Mouse (Mus musculus): ENCODE results near the gene Akap8l. TPM values are rescaled to one million over a fixed set of nuclear protein-coding genes. Genes with fewer than 3 reads are reported as not detected.

Akap8l gene
- polyA plus RNA-seq, 1 experiment = 107 TPM

- Histone ChIP-seq H3K27ac (ENCODE audit: control insufficient read depth, insufficient read depth, low read depth, low read length) (no peak overlapping the region; the same call in 1 of the 2 replicates), H3K27me3 (ENCODE audit: control insufficient read depth, insufficient read depth, low read length) (no peaks in the 10 kb centered on the region), H3K36me3 (ENCODE audit: control insufficient read depth, insufficient read depth, low read length) (peaks cover under 1% of the 10 kb centered on the region; the same call in 1 of the 2 replicates), H3K4me1 (ENCODE audit: control insufficient read depth, insufficient read depth, low read length) (peaks cover 6% of the 10 kb centered on the region), H3K4me3 (ENCODE audit: control insufficient read depth, low read depth, low read length) (peak overlapping the region; percentile 40)
- no peak for TF ChIP-seq POLR2A (IDR thresholded peaks at IDR 0.05; ENCODE audit: control insufficient read depth, low read depth, low read length)
- TF ChIP-seq CTCF (IDR thresholded peaks at IDR 0.05; ENCODE audit: control insufficient read depth, insufficient read depth, insufficient replicate concordance, low read depth, low read length) = no peak
Measured at GRCm38 (mm10) chr17:32351269-32351668, 862 bp upstream of the Akap8l start.

DNA sequence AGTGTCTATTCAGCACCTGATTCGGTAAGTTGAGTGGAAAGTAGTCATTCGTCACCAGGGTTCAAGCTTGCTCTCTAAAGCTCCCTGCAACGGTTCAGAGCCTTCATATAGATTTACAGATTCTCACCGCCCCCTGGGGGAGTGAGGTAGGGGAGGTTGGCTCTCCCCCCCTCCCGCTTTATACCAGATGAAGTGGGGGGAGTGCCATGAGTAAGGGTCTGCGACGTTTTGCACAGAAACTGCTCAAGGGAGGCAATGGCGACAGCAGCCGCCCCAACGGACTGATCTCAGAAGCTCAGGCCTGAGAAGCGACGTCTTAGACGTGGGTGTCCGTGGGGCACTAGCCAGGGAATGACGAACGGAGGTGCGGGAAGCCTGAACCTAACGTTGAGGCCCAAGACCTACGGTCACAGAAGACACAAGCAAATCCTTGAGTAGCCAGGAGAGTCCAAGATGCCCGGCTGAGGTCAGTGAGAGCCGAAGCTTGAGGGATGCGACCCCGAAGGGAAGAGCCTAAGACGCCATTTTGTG is 491 bp downstream of the Akap8l start:
- TF ChIP-seq CTCF (IDR thresholded peaks at IDR 0.05; ENCODE audit: control insufficient read depth, insufficient read depth, insufficient replicate concordance, low read depth, low read length) = no peak
- no peak for TF ChIP-seq POLR2A (IDR thresholded peaks at IDR 0.05; ENCODE audit: control insufficient read depth, low read depth, low read length)
- Histone ChIP-seq H3K27ac (ENCODE audit: control insufficient read depth, insufficient read depth, low read depth, low read length) (peak overlapping the region; percentile 94), H3K27me3 (ENCODE audit: control insufficient read depth, insufficient read depth, low read length) (no peaks in the 10 kb centered on the region), H3K36me3 (ENCODE audit: control insufficient read depth, insufficient read depth, low read length) (no peaks in the 10 kb centered on the region; the same call in 1 of the 2 replicates), H3K4me1 (ENCODE audit: control insufficient read depth, insufficient read depth, low read length) (peaks cover 6% of the 10 kb centered on the region), H3K4me3 (ENCODE audit: control insufficient read depth, low read depth, low read length) (peak overlapping the region; percentile 91)

DNA sequence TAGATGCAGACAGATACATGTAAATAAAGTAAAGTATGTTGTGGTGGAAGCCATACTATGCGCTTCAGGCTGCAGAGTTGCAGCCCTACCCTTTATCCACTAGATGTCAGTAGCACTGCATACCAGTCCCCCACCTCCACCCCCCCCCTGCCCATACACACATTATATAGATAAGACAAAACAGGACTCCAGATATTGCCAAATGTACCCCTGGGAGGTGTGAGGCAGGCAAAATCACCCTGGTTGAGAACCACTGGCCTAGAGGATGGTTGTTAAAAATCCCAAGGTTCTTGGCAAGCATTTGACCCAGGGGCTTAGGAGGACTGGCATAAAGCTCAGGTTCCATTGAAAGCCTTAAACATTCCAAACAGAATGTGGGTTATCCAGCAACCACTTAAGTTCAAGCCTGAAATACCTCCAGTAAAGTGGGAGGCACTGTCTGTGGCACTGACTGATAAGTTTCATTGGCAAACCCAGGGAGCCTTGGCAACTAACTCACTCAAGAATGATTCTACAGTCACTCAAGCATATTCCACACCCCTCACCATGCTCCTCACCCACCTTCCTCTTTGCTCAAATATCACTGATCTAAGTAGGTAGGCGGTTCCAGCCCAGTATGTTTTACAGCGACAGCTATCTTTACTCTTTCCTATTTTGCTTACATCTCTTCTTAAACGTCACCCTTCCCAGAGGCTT is 1.2 kb downstream of the Akap8l start:
- peak overlapping the region; percentile 74 for H3K27ac ChIP-seq (ENCODE audit: control insufficient read depth, insufficient read depth, low read depth, low read length)
- H3K4me3 ChIP-seq (ENCODE audit: control insufficient read depth, low read depth, low read length) = peak overlapping the region; percentile 91

DNA sequence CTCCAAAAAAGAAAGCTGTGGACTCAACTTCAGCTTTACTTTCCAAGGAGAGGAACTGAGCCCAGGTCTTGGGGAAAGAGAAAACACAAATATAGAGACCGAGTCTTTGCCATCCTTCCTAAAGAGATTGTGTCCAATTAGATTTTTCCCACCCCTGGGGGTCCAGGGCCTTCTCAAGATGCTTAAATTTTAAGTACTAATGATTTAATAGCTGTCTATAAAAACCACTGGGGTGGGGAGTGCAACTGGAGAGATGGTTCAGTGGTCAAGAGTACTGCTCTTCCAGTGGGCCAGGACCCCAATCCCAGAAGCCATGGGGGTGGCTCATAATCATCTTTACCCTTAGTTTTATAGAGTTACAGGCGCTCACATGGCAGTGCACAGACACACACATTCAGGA is 2.0 kb downstream of the Akap8l start:
- H3K27ac ChIP-seq (ENCODE audit: control insufficient read depth, insufficient read depth, low read depth, low read length) = no peak overlapping the region
- no peaks in the 10 kb centered on the region for H3K27me3 ChIP-seq (ENCODE audit: control insufficient read depth, insufficient read depth, low read length)
- H3K4me1 ChIP-seq (ENCODE audit: control insufficient read depth, insufficient read depth, low read length) = peaks cover 6% of the 10 kb centered on the region
- peak overlapping the region; percentile 17 for H3K4me3 ChIP-seq (ENCODE audit: control insufficient read depth, low read depth, low read length)
- TF ChIP-seq POLR2A (IDR thresholded peaks at IDR 0.05; ENCODE audit: control insufficient read depth, low read depth, low read length) (no peak), CTCF (IDR thresholded peaks at IDR 0.05; ENCODE audit: control insufficient read depth, insufficient read depth, insufficient replicate concordance, low read depth, low read length) (no peak)
- H3K36me3 ChIP-seq (ENCODE audit: control insufficient read depth, insufficient read depth, low read length) = no peaks in the 10 kb centered on the region

More for the DNA sequence above, 1.2 kb downstream of the Akap8l start:
- H3K27me3 ChIP-seq (ENCODE audit: control insufficient read depth, insufficient read depth, low read length) = no peaks in the 10 kb centered on the region
- TF ChIP-seq POLR2A (IDR thresholded peaks at IDR 0.05; ENCODE audit: control insufficient read depth, low read depth, low read length) = no peak
- TF ChIP-seq CTCF (IDR thresholded peaks at IDR 0.05; ENCODE audit: control insufficient read depth, insufficient read depth, insufficient replicate concordance, low read depth, low read length) = peak; percentile 46; the same call in 1 of the 2 replicates
- H3K36me3 ChIP-seq (ENCODE audit: control insufficient read depth, insufficient read depth, low read length) = no peaks in the 10 kb centered on the region; the same call in 1 of the 2 replicates
- H3K4me1 ChIP-seq (ENCODE audit: control insufficient read depth, insufficient read depth, low read length) = peaks cover 6% of the 10 kb centered on the region

- TF ChIP-seq POLR2A (IDR thresholded peaks at IDR 0.05; ENCODE audit: control insufficient read depth, low read depth, low read length) (no peak), CTCF (IDR thresholded peaks at IDR 0.05; ENCODE audit: control insufficient read depth, insufficient read depth, insufficient replicate concordance, low read depth, low read length) (no peak)
- no peak overlapping the region for H3K4me3 ChIP-seq (ENCODE audit: control insufficient read depth, low read depth, low read length)
- H3K27me3 ChIP-seq (ENCODE audit: control insufficient read depth, insufficient read depth, low read length) = no peaks in the 10 kb centered on the region
- H3K36me3 ChIP-seq (ENCODE audit: control insufficient read depth, insufficient read depth, low read length) = no peaks in the 10 kb centered on the region; the same call in none of the 2 replicates
- H3K27ac ChIP-seq (ENCODE audit: control insufficient read depth, insufficient read depth, low read depth, low read length) = no peak overlapping the region
- H3K4me1 ChIP-seq (ENCODE audit: control insufficient read depth, insufficient read depth, low read length) = no peaks in the 10 kb centered on the region
Measured at GRCm38 (mm10) chr17:32341102-32341501, 9.3 kb downstream of the Akap8l start.

GRCm38 (mm10) chr17:32340110-32340509 is 10.3 kb downstream of the Akap8l start:
- no peak overlapping the region for H3K4me3 ChIP-seq (ENCODE audit: control insufficient read depth, low read depth, low read length)
- H3K27ac ChIP-seq (ENCODE audit: control insufficient read depth, insufficient read depth, low read depth, low read length) = no peak overlapping the region
- TF ChIP-seq CTCF (IDR thresholded peaks at IDR 0.05; ENCODE audit: control insufficient read depth, insufficient read depth, insufficient replicate concordance, low read depth, low read length) (no peak), POLR2A (IDR thresholded peaks at IDR 0.05; ENCODE audit: control insufficient read depth, low read depth, low read length) (no peak)
- no peaks in the 10 kb centered on the region for H3K27me3 ChIP-seq (ENCODE audit: control insufficient read depth, insufficient read depth, low read length)
- no peaks in the 10 kb centered on the region; the same call in none of the 2 replicates for H3K36me3 ChIP-seq (ENCODE audit: control insufficient read depth, insufficient read depth, low read length)
- H3K4me1 ChIP-seq (ENCODE audit: control insufficient read depth, insufficient read depth, low read length) = no peaks in the 10 kb centered on the region

DNA sequence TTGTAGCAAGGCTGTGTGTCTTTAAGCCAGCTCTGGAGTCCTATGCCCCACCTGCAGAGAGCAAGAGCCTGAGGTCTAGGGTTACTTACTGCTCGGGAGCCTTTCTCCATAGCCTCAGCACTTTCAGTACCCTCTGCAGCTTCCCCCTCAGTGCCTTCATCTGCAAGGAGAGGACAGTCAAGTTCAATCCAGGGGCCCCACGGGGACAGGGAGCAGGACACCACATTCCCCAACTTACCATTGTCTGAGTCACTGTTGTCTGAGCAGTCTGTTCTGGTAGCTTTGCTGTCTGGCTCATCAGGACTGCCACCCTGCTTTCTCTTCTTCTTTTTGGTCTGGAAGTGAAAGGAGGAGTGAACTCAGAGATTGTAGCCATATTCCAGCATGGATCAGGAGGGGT is 14.5 kb downstream of the Akap8l start:
- TF ChIP-seq POLR2A (IDR thresholded peaks at IDR 0.05; ENCODE audit: control insufficient read depth, low read depth, low read length) (no peak), CTCF (IDR thresholded peaks at IDR 0.05; ENCODE audit: control insufficient read depth, insufficient read depth, insufficient replicate concordance, low read depth, low read length) (no peak)
- Histone ChIP-seq H3K4me1 (ENCODE audit: control insufficient read depth, insufficient read depth, low read length) (no peaks in the 10 kb centered on the region), H3K27ac (ENCODE audit: control insufficient read depth, insufficient read depth, low read depth, low read length) (no peak overlapping the region), H3K36me3 (ENCODE audit: control insufficient read depth, insufficient read depth, low read length) (no peaks in the 10 kb centered on the region; the same call in none of the 2 replicates), H3K27me3 (ENCODE audit: control insufficient read depth, insufficient read depth, low read length) (no peaks in the 10 kb centered on the region), H3K4me3 (ENCODE audit: control insufficient read depth, low read depth, low read length) (no peak overlapping the region)

All from testis, adult 2 months (tissue).